Mouse (Mus musculus) erythroid progenitor cell, adult 5-6 weeks (primary cell): ENCODE measurements around the gene Itsn1. TPM values are rescaled to one million over a fixed set of nuclear protein-coding genes. Genes with fewer than 3 reads are reported as not detected.

ENCODE experiments used
- ATAC-seq: replicated peaks from 2 replicates; pipeline ENCODE4 v1.8.0; 2016; ENCODE audit warnings: moderate number of reproducible peaks, mild to moderate bottlenecking, moderate TSS enrichment, inconsistent platforms; ENCODE audit not compliant: poor library complexity, low FRiP score, severe bottlenecking
- total RNA-seq, 2 experiments: library from RNA; stranded (forward) in 1 of 2; stranded (reverse) in 1 of 2; fragments of 150-400 nt in 1 of 2; fragments of 186-747, 209-891 nt in 1 of 2; gene quantifications; 2 replicates each; pipeline versions ENCODE4 v1.2.3 to v1.2.4; 2015 to 2017; ENCODE audit warnings: low replicate concordance in 2 of 2

Itsn1 gene
- total RNA-seq, 2 experiments from 2014 or later = 133 to 435 TPM

DNA sequence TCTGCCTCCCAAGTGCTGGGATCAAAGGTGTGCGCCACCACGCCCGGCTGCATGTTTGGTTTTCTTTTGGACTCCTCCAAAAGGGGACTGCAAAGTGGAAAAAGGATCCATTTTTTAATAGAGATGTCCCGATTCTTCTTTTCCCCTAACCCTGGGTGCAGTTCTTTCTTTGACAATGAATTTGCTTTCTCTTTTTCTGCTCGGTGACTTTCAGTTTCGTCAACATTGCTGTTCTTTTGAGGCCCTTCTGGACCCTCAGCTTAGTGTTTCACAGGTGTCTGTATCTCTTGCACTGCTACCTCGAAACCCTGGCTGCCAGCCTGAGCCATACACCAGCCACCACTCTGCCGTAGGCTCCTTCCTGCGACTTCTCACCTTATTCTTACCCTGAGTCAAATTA lies 66.5 kb downstream of the Itsn1 start:
- no peak for ATAC-seq

DNA sequence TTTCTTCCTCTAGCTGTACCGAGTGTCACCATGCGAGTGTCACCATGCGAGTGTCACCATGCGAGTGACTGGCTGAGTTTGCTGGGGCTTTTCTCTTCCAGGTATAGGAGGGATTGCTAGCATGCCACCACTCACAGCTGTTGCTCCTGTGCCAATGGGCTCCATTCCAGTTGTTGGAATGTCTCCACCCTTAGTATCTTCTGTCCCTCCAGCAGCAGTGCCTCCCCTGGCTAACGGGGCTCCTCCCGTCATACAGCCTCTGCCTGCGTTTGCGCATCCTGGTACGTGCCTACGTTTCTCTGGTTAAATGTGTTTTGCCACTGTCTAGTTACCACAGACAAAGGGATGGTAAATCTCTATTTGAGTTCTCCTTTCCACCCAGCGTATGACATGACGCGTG lies 72.3 kb downstream of the Itsn1 start:
- ATAC-seq = peak; percentile 71

DNA sequence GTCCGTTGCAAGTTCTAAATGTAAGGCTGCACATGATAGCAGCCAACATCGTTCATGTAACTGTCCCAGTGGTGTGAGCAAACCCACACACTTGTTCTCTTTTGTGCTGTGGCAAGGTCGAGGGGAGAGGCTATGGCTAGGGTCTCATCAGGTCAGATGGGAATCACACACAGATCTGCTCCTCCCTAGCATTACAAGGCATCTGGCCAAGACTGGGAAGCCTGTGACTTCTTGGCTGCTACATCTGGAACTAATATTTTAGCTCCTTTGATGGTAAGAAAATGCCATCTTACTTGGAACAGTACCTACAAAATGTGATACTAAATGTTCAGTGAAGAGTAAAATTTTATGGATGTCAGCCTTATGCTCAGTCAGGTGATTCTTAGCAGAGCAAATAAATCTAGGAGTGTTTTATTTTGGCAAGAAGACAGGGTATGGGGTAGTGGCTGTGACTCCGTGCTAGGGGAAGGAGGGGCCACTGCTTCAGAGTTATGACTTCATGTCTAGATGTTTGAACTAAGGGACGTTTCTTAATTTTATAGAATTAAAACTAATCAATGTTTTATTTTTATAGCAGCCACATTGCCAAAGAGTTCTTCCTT lies 73.5 kb downstream of the Itsn1 start:
- no peak for ATAC-seq

DNA sequence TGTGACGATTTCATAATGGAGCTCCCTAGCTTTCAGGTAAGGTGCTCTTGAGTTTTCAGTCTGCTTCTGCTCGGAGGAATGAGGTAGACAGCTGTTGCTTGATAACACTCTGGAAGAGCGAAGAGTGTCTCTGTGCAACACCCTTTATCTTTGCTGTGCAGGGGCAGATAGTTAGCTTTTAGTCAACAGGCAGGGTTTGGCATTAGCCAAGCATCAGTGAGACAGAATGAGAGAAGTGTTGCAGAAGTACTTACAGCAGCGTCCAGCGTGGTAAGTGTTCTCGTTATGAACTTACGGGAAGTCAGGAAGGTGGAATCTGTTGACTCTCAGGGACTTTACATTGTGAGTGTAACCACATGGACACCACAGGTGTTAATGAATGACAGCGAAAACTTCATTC lies 75.3 kb downstream of the Itsn1 start:
- ATAC-seq = peak; percentile 86

DNA sequence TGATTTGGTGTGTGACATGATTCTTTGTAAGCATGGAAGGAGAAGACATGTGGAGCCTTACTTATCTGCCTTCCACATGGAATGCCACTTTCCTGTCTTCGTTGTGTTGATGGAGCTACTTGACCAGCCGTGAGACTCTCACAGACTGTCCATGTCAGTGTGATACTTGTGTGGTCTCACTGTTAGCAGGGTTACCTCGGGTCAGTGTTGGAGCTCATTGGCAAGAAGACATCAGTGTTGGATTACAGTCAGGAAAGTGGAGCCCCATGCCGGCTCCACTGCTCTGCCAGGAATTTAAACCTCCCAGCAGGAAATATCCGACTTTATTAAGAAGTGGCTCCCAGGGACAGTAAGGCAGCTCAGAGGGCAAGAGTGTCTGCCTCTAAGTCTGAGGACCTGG lies 75.8 kb downstream of the Itsn1 start:
- ATAC-seq = peak; percentile 25

DNA sequence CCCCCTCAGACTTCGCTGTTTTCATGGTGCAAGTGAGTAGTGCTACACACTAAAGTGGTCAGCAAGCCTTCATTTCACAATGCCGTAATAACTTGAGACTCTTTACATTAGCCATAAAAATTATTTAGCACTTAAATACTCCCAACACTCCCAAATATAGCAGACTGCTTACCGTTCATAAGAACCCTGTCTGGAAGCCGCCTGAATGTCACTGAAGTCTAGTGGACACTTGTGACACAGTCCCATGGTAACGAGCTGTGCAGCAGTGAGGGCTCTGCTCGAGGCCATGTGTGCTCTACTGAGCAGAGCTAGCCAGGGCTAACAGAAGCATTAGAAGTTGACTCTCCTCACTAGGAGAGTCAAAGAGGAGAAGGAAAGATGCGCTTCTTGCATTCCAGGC lies 81.2 kb downstream of the Itsn1 start:
- ATAC-seq = no peak

DNA sequence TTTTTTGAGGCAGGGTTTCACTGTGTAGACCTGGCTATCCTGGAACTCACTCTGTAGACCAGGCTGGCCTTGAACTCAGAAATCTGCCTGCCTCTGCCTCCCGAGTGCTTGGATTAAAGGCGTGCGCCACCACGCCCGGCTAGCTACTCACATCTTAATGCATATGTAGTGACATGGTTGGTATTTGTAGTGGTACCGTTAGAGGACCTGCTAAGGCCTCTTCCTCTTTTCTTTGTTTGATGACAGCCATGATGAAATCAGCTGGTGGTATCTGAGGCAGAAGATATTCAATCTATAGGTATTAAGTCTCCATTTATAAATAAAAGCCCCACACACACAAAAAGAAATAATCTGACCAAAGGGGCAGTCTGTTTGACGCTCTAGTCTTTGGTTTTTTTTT lies 82.3 kb downstream of the Itsn1 start:
- ATAC-seq = no peak

DNA sequence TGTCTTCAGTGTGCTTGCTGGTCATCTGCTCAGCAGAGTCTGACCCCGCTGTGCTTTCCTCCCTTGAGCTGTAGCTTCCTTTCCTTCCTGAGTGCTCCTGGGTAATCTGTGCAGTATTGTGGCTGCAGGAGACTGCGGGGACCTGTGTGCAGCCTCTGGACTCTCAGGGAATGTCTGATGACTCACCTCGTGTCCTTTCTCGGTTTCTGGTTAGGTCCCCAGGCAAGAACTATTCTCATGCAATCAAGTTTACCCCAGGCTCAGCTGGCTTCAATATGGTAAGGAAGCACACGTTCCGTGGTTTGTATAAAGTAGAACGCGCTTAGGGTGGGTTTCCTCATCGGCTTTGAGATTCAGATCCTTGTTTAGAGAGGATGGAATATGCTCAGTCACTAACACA lies 82.8 kb downstream of the Itsn1 start:
- ATAC-seq = 0 out of 2 replicates have a peak, but pooled peaks have one; percentile 15

DNA sequence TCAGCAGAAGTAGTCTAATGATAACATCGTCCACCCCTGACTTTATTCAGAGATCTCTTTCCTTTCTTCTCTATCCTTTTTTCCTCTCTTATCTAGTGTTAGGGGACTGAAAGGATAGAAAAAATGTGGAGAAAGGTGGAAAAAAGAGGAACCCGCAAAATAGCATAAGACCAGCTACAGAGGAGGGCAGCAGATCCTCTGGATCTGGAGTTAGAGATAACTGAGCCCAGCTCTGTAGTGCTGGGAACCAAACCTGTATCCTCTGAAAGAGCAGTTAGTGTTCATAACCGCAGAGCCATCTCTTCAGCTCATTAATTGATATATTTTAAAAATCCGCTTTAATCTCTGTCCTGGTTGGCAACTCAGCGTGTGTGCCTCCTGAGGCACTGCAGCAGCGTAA lies 84.5 kb downstream of the Itsn1 start:
- no peak for ATAC-seq

DNA sequence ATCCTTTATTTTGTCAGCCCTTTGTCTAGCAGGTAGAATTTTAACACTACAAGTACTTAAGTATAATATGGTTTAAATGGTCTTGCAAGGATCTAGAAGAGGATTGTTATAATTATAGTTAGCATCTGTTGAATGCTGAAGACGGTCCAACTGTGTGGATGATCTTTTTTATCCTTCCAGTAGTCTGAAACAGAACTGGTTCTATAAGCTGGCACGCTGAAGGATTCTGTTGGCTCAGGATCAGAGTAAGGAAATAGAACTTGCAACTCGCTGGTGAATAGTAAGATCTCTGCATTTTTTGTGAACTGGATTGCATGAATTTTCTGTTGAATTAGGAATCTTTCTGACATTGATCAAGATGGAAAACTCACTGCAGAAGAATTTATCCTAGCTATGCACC lies 86.0 kb downstream of the Itsn1 start:
- no peak for ATAC-seq

DNA sequence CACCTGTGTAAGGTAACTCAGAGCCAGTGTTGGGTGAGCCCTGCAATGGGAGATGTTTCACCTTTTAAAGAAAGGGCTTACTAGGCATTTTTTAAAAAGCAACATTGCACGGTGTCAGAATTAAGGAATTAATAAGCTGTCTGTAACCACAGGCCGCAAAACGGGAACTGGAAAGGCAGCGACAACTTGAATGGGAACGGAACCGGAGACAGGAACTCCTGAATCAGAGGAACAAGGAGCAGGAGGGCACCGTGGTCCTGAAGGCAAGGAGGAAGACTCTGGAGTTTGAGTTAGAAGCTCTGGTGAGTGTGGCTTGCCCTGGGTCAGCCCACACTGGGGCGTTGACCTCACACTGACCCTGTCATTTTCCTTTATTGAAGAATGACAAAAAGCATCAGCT lies 91.2 kb downstream of the Itsn1 start:
- no peak for ATAC-seq

DNA sequence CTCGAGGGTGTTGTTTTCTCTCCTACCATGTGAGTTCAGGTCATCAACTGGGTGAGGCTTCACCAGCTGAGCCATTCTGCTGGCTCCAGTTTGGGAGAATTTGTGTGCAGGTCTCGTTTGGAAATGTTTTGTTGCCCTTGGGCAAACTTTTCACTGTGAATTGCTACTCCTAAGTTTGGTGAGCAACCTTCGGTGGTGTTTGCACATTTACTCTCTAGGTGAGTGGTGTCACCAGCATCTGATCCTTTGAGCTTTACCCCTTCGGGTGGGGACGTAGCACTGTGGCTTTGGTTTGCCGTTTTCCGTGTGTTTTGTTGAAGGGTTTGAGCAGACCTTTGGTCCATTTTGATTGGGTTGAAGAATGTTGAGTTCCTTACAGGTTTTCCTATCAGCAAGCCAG lies 93.2 kb downstream of the Itsn1 start:
- no peak for ATAC-seq

DNA sequence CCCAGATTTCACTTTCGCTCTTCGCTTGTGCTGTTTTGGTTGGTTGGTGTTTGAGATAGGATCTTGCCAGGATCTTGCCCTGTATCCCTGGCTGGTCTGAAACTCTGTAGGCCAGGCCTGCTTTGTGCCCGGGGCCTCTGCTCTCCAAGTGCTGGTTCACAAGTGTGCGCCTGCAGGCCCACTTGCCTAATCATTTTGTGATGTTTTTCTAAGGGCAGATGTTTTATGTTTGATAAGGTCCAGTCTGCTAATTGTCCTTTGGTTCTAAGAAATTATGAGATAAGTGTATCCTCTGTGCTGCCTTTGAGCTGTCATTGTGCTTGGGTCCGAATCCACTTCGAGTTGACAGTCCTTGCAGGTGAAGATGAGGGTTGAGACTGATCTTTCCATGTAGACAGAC lies 93.7 kb downstream of the Itsn1 start:
- peak; percentile 32; the same call in 1 of the 2 replicates for ATAC-seq

DNA sequence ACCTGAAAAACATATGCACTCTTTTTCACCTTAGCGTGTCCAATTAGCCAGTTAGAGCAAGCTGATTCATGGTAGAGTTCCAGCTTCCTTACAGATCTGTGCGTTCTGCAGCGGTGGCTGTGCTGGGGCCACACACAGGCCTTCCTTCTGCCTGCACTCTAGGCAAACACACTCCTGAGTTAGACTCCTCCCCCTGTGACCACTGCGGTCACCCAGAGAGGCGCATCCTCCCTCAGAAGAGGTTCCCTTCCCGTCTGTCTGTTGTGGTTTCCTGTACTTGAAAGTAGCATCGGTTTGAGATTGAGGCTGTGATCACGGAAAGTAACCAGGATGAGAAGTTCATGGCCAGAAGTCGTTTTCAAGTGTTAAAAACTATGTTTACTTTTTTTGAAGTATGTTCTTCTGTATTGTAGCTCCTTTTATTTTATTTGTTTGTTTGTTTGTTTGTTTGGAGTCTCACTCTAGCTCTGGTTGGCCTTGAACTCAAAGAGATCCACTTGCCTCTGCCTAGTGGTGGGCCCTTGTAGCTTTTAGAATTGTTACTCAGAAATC lies 96.8 kb downstream of the Itsn1 start:
- peak; percentile 35; the same call in 1 of the 2 replicates for ATAC-seq

DNA sequence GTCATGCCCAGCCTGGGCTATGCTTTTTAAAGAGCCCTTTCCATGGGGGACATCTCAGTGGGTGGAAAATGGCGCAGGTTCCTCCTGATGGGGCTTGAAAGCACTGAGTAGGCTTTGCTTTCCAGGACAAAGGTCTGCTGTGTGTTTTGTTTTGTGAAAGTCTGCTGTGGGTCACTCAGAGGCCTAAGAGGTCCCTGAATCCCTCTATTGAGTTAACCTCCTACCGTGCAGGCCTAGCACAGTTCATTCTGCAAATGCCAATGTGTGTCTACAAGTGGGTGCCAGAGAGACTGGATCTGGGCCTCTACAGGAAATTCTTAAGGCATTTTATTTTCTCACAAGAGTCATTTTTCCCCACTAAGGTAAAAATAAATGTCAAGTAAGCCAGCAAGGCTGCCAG lies 97.8 kb downstream of the Itsn1 start:
- ATAC-seq = no peak

DNA sequence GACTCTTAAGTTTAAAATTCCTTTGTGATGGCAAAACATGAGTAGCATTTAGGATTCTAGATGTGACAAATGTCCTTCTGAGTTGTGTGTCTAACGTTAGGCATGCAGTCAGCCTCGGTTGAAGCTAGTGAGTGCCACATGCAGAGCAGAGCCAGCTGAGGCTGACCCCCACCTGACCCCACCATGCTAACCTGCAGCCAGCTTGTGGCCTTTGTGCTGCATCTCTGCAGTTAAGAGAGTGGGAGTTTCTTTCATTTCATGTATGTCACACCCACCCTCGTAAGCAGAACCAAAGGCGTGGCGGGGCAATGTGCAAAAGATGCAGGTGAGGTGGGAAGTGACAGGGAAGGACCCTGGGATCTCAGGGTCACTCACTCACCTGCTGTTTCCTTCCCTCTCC lies 98.4 kb downstream of the Itsn1 start:
- ATAC-seq = no peak

DNA sequence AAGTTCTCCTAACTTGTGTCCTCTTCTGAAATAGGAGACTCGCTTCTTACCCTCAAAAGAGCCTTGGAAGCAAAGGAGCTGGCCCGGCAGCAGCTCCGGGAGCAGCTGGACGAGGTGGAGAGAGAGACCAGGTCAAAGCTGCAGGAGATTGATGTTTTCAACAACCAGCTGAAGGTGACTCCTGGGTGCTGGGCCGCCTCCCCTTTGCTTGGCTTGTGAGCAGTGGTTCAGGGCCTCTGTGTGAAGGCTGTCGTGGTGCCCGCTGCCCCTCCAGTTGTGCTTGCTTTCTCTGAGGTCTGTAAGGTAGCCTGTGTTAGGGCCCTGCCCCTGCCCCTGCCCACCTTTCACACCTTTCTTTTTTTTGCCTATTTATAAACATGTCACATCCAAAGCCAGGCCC lies 99.1 kb downstream of the Itsn1 start:
- no peak for ATAC-seq

DNA sequence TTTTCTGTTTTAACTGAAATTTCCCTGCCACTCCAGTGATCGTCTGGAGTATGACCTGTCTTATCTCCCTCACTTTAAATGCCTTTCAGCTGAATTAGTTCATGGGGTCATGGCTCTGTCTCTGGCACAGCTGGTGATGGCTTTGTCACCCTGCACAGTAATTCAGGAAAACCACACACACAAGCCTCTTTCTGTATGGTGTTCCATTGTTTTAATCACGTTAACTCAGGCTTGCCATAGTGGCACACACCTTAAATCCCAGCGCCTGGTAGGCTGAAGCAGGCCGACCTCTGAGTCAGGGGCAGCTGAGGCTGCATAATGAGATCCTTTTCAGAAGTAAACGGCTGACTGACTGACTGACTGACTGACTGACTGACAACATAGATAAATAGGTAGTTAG lies 99.5 kb downstream of the Itsn1 start:
- no peak for ATAC-seq

DNA sequence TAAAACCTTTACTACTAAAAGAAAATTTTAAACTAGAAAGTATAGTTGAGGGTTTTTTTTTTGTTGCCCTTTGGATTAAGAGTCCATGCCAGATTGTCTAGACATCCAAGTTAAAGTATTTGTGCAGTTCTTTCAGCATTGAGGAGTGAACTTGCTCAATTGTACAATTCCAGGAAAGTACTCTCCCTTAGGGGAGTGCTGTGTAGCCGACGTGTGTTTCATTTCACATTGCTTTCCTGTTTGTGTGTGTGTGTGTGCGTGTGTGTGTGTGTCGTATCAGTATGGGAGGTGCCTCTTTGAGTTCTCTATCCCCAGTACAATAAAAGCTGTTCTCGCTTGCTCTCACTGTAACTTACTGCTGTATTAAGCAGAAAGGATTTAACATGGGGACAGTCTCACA lies 100.0 kb downstream of the Itsn1 start:
- ATAC-seq = no peak

DNA sequence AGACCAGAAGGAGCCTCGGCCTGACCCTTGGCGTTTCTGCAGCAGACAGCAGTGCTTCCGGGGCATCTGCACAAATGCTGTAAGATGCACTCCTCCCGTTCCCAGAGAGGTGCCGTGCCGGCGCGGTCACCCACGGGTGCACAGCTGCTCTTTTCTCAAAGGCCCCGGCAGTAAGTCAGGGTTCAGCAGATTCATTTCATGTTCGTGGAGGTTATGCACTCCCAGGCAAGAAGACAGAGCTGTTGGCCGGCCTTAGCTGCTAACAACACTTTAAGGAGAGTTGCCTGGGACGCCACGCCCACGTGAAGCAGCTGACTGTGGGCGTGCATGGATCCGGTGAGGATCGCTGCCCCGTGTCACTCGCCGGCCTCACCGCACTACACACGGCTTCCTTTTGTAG lies 101.2 kb downstream of the Itsn1 start:
- ATAC-seq = no peak

DNA sequence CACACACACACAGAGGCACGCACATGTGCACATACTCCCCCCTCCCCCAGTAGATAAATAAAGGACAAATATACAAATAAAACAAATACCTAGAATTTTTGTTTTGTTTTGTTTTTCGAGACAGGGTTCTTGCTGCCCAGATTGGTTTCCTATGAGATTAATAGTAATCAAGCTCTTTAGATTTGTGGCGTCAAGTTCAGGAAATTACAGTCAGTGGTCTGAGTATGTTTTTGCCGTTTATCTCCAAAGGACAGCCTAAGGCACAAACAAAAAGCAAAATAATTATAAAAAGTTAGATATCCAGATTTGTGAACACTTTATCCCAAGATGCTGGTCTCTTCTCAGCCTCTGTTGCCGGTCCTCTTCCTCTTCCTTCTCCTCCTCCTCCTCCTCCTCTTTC lies 104.0 kb downstream of the Itsn1 start:
- no peak for ATAC-seq

DNA sequence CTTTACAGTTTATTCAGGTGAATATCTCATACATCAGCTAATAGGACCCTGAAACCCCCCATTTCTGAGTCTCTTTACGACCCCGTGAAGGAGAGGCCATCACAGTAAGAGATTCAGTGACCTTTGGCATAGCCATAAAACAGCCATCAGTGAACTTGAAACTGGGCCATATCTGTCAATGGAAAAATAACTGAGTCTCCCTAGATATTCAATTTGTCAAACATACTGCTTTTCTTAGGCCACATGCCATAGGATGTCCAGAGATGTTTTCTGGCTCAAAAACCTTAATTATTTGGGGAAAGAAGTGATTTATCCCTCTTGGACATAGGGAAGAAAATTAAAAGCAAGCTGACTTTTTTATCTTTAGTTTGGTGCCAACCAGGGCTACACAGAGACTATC lies 104.5 kb downstream of the Itsn1 start:
- no peak for ATAC-seq
